Mouse (Mus musculus) midbrain, postnatal 0 days (tissue): Measurements from ENCODE around the gene Celf5. TPM values are rescaled to one million over a fixed set of nuclear protein-coding genes. Genes with fewer than 3 reads are reported as not detected.

Experiments
- ATAC-seq: fragments of 200-750 bp; cut with Nextera tagmentation; 2 replicates; pipeline ENCODE4 v1.8.0; 2017; ENCODE audit warnings: moderate number of reproducible peaks, mild to moderate bottlenecking, moderate TSS enrichment, moderate library complexity; ENCODE audit not compliant: low FRiP score
- DNase-seq: peaks from one replicate; pipeline ENCODE4 v3.0.0-alpha.2; 2015; ENCODE audit warnings: low spot score
- H3K27ac ChIP-seq: fragments of 300-500 bp; sonication (generic); 2 replicates; pipeline ENCODE4 v1.5.1; 2014; ENCODE audit warnings: low read depth, mild to moderate bottlenecking, low read length, mixed read lengths
- H3K27me3 ChIP-seq: fragments of 300-500 bp; sonication (generic); 2 replicates; pipeline ENCODE4 v1.6.1; 2014; ENCODE audit warnings: low read length, control low read depth, mixed read lengths; ENCODE audit not compliant: insufficient read depth
- H3K36me3 ChIP-seq: fragments of 300-500 bp; sonication (generic); 2 replicates; pipeline ENCODE4 v1.6.1; 2014; ENCODE audit warnings: low read length, control low read depth, mixed read lengths; ENCODE audit not compliant: insufficient read depth
- H3K4me1 ChIP-seq: fragments of 300-500 bp; sonication (generic); 2 replicates; pipeline ENCODE4 v1.6.1; 2014; ENCODE audit warnings: mild to moderate bottlenecking, control low read depth, antibody characterized with exemption, low read length, mixed read lengths; ENCODE audit not compliant: insufficient read depth
- H3K4me2 ChIP-seq: fragments of 300-500 bp; sonication (generic); 2 replicates; pipeline ENCODE4 v1.6.1; 2014; ENCODE audit warnings: low read depth, mild to moderate bottlenecking, low read length, mixed read lengths; ENCODE audit not compliant: poor library complexity, severe bottlenecking
- H3K4me3 ChIP-seq: fragments of 300-500 bp; sonication (generic); 2 replicates; pipeline ENCODE4 v1.5.1; 2014; ENCODE audit warnings: low read depth, mild to moderate bottlenecking, low read length, moderate library complexity
- H3K9ac ChIP-seq: fragments of 300-500 bp; sonication (generic); replicated peaks from 2 replicates; pipeline ENCODE4 v1.6.1; 2014; ENCODE audit warnings: mild to moderate bottlenecking, low read length, moderate library complexity, mixed read lengths; ENCODE audit not compliant: poor library complexity, severe bottlenecking
- H3K9me3 ChIP-seq: fragments of 300-500 bp; sonication (generic); 2 replicates; pipeline ENCODE4 v1.6.1; 2016; ENCODE audit warnings: low read length, control low read depth
- CTCF ChIP-seq: IDR thresholded peaks from 2 replicates; pipeline ENCODE4 v1.5.1; 2016; ENCODE audit warnings: antibody characterized with exemption, mild to moderate bottlenecking
- WGBS: fragments of 180-500 bp; shearing (Covaris S2); extraction: QIAGEN DNeasy Blood & Tissue Kit; methylation state at CpG from one replicate; pipeline ENCODE4 v1.1.7; 2014; 5-methylcytosine and 5-hydroxymethylcytosine counted together
- polyA plus RNA-seq: library from polyadenylated mRNA; unstranded; fragments of >200 nt; fragmentation: Nextera tagmentation; extraction: Ambion mirVana; gene quantifications from 2 replicates; pipeline ENCODE4 v1.2.1, GENCODE M21; 2015
- total RNA-seq: library from RNA; depleted of rRNA; stranded (reverse); fragments of >200 nt; gene quantifications from 2 replicates; pipeline ENCODE4 v1.2.3, GENCODE M21; 2014

Celf5 gene
- total and polyA plus RNA-seq, 2 experiments from 2014 or later: 74.0 to 142 TPM

GRCm38 (mm10) chr10:81507691-81508489 lies 25.4 kb upstream of the Celf5 start:
- peaks cover 3% of the 10 kb centered on the region; the same call in 1 of the 2 replicates for H3K27me3 ChIP-seq
- H3K9me3 ChIP-seq: no peaks in the 10 kb centered on the region
- no peaks in the 10 kb centered on the region for H3K36me3 ChIP-seq
- 76% methylated on average over 13 of the region's 13 CpGs for WGBS
- TF ChIP-seq CTCF: no peak
- H3K9ac ChIP-seq: no peak overlapping the region
- no peak overlapping the region for H3K27ac ChIP-seq
- DNase-seq (no peak), ATAC-seq (no peak)
- no peak overlapping the region for H3K4me2 ChIP-seq
- H3K4me3 ChIP-seq: no peak overlapping the region
- H3K4me1 ChIP-seq: no peaks in the 10 kb centered on the region

GRCm38 (mm10) chr10:81507095-81507494 lies 24.6 kb upstream of the Celf5 start:
- H3K4me3 ChIP-seq: no peak overlapping the region
- no peak for DNase-seq
- no peak overlapping the region for H3K9ac ChIP-seq
- TF ChIP-seq CTCF: no peak
- ATAC-seq: no peak
- H3K4me1 ChIP-seq: no peaks in the 10 kb centered on the region
- no peak overlapping the region for H3K27ac ChIP-seq
- no peaks in the 10 kb centered on the region for H3K9me3 ChIP-seq
- H3K27me3 ChIP-seq: no peaks in the 10 kb centered on the region; the same call in 1 of the 2 replicates
- H3K36me3 ChIP-seq: no peaks in the 10 kb centered on the region
- H3K4me2 ChIP-seq: no peak overlapping the region
- WGBS: 37% methylated on average over 6 of the region's 6 CpGs

GRCm38 (mm10) chr10:81505016-81505664 lies 22.6 kb upstream of the Celf5 start:
- Histone ChIP-seq H3K4me1 (no peaks in the 10 kb centered on the region), H3K27me3 (no peaks in the 10 kb centered on the region), H3K9ac (no peak overlapping the region), H3K4me2 (no peak overlapping the region), H3K4me3 (no peak overlapping the region), H3K9me3 (no peaks in the 10 kb centered on the region), H3K27ac (no peak overlapping the region), H3K36me3 (no peaks in the 10 kb centered on the region)
- 82% methylated on average over 15 of the region's 15 CpGs for WGBS
- no peak for DNase-seq
- no peak for TF ChIP-seq CTCF
- no peak for ATAC-seq

- peak overlapping the region; percentile 64 for H3K4me2 ChIP-seq
- peak; percentile 66 for DNase-seq
- 0 out of 2 replicates have a peak overlapping the region, but pooled peaks have one; percentile 48 for H3K9ac ChIP-seq
- 6% methylated on average over 36 of the region's 36 CpGs for WGBS
- no peaks in the 10 kb centered on the region for H3K27me3 ChIP-seq
- no peaks in the 10 kb centered on the region for H3K36me3 ChIP-seq
- H3K27ac ChIP-seq: no peak overlapping the region
- no peaks in the 10 kb centered on the region for H3K4me1 ChIP-seq
- H3K4me3 ChIP-seq: peak overlapping the region; percentile 36
- peak; percentile 98 for TF ChIP-seq CTCF
- H3K9me3 ChIP-seq: no peaks in the 10 kb centered on the region
- peak; percentile 47; the same call in 1 of the 2 replicates for ATAC-seq
Measured at GRCm38 (mm10) chr10:81502658-81503057, 20.1 kb upstream of the Celf5 start.

GRCm38 (mm10) chr10:81501863-81502262 lies 19.4 kb upstream of the Celf5 start:
- Histone ChIP-seq H3K9me3 (no peaks in the 10 kb centered on the region), H3K4me3 (no peak overlapping the region), H3K27me3 (no peaks in the 10 kb centered on the region), H3K36me3 (no peaks in the 10 kb centered on the region), H3K9ac (no peak overlapping the region), H3K4me2 (no peak overlapping the region), H3K4me1 (no peaks in the 10 kb centered on the region), H3K27ac (no peak overlapping the region)
- DNase-seq (no peak), ATAC-seq (no peak)
- no peak for TF ChIP-seq CTCF
- WGBS: 85% methylated on average over 5 of the region's 5 CpGs

DNA sequence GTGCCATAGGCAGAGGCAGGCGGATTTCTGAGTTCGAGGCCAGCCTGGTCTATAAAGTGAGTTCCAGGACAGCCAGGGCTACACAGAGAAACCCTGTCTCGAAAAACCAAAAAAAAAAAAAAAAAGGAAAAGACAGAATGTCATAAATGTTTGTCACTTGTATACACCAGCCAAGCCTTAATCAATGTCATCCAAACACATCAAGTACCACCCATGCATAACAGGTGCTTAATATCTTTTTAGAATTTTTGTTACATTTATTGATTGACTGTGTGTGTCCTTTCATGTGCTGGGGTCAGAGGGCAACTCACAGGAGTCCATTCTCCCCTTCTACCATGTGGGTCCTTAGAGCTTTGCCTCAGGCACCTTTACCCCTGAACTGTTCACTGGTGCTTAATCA lies 17.5 kb upstream of the Celf5 start, which contains the start of gene S1pr4:
Gene S1pr4, minus strand, starts transcription at position 101 of the 400 bp plus-strand sequence.
- TF ChIP-seq CTCF: no peak
- Histone ChIP-seq H3K36me3 (no peaks in the 10 kb centered on the region), H3K27me3 (no peaks in the 10 kb centered on the region), H3K4me2 (no peak within 1 kb of the TSS), H3K4me1 (peaks cover 4% of the 10 kb centered on the region; the same call in 1 of the 2 replicates), H3K9ac (no peak within 1 kb of the TSS), H3K27ac (no peak within 1 kb of the TSS), H3K4me3 (no peak within 1 kb of the TSS), H3K9me3 (no peaks in the 10 kb centered on the region)
- ATAC-seq (no peak), DNase-seq (no peak)
- 87% methylated on average over 2 of the region's 3 CpGs for WGBS
